15 mouse cellular contexts compared by ENCODE assay signal in genomic region chr1:75866556-75866955, GRCm38 (mm10).
"Had no signal": no experiment of that assay in that cellular context is flagged by ENCODE, and none has a peak within 500 bp of the region (broad histone marks: within the 10 kb centered on the region; RNA-seq: fewer than 3 reads in every experiment).

No protein-coding gene starts in this region.

- H3K27me3 ChIP-seq: liver, embryonic 13.5 days; midbrain, embryonic 13.5 days had no signal

- H3K36me3 ChIP-seq: liver, embryonic 13.5 days; midbrain, embryonic 10.5 days; midbrain, embryonic 13.5 days had no signal

- H3K9ac ChIP-seq: liver, embryonic 13.5 days; midbrain, embryonic 13.5 days had no signal

- H3K4me1 ChIP-seq: liver, embryonic 13.5 days; midbrain, embryonic 10.5 days; midbrain, embryonic 13.5 days had no signal

- ATAC-seq: lung, postnatal 0 days; midbrain, embryonic 13.5 days had no signal

- H3K4me2 ChIP-seq: liver, embryonic 13.5 days; midbrain, embryonic 13.5 days had no signal

- DNase-seq: kidney, adult 2 months; kidney, postnatal 25 days; layer of hippocampus, adult 9-11 months; liver, embryonic 13.5 days; lung, adult 2 months; thymus, adult 2 months; thymus, postnatal 14 days; thymus, postnatal 4 days had no signal

- H3K4me3 ChIP-seq: layer of hippocampus, adult 2 months; liver, embryonic 13.5 days; midbrain, embryonic 10.5 days; midbrain, embryonic 13.5 days had no signal

- H3K9me3 ChIP-seq: midbrain, embryonic 10.5 days; midbrain, embryonic 13.5 days had no signal

- H3K27ac ChIP-seq: kidney, postnatal 0 days; layer of hippocampus, adult 2 months; liver, embryonic 13.5 days; macrophage; midbrain, embryonic 10.5 days; midbrain, embryonic 13.5 days; stomach, postnatal 0 days had no signal
